Mouse (Mus musculus) lung, postnatal 0 days (tissue): Measurements from ENCODE around the gene Hacd3.

Source experiments
- CTCF ChIP-seq: IDR thresholded peaks from 2 replicates; pipeline ENCODE4 v1.5.1; 2016; ENCODE audit warnings: antibody characterized with exemption, mild to moderate bottlenecking
- EP300 ChIP-seq: IDR thresholded peaks from 2 replicates; pipeline ENCODE4 v1.6.1; 2016; ENCODE audit warnings: antibody characterized with exemption, mild to moderate bottlenecking, control low read depth

- peak; percentile 34 for TF ChIP-seq CTCF
- TF ChIP-seq EP300, result no peak
These were observed 81.7 kb downstream of the Hacd3 start for GRCm38 (mm10) chr9:64939790-64940189.
